Mouse (Mus musculus) adrenal gland, adult (tissue): ENCODE results near the gene Rab32.
A peak's percentile ranks its signal among the peaks of the same experiment; 100 is the strongest.
"Not testable (repeated sequence)": the region's sequence is repeated elsewhere in the genome, so short reads cannot be mapped to it uniquely, and the experiment has no call there.

Source experiments
- DNase-seq, 2 experiments: peaks; one replicate each; pipeline ENCODE4 v3.0.0; 2022 to 2023; ENCODE audit warnings: low spot score in 1 of 2; ENCODE audit not compliant: inconsistent age in 2 of 2

Rab32 gene

DNA sequence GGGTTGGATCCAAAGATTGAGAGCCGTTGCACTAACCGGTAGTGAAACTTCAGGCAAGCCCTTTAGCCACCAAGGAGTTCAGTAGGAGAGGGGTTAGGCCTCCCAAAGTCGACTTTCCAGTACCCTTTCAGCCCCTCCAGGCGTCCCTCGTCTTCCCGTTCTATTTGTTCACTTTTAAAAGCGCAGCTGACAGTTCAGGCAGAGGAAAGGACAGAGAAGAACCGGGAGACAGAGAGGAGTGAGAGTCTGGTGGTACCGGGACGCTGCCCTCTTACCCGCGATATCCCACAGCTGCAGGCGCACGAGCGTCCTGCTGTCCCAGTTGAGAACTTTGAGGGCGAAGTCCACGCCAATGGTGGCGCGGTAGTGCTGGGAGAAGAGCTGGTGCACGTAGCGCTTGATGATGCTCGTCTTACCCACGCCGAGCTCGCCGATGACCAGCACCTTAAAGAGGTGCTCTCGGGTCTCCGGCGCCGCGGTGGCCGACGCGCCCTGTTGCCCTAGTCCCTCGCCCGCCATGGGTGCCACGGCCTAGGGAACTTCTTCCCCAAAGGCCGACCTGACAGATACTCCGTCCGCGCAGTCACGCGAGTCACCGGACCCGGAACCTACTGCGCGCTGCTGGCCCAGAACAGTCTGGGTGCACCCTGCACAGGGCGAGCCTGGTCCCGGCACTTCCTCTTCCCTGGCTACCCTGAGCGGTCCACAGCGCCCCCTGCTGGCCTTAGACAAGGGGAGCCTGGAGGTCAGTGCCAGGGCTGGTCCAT is at the start of gene Rab32:
TSS of gene Rab32 (minus strand) at position 696 of the 767 bp plus-strand sequence.
- peak; percentile 93 to 98 for DNase-seq

DNA sequence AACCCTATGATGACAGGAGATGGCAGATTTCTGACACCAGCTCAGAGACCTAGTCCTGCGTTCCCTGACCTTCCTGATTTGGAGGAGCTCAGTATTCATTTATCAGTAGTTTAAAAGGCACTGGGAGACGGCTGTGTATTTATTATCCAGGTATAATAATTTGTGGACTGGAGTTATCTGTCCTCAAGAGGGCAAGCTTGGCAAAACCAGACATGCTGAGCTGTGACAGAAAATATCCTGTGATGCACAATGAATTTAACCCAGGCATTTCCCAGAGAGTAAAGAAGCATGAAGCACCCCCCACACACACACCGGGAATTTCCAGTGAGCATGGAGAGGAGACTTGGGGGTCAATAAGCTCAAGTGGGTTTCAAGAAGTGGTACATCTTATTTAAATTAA is 42.7 kb upstream of the Rab32 start:
- DNase-seq = no peak

DNA sequence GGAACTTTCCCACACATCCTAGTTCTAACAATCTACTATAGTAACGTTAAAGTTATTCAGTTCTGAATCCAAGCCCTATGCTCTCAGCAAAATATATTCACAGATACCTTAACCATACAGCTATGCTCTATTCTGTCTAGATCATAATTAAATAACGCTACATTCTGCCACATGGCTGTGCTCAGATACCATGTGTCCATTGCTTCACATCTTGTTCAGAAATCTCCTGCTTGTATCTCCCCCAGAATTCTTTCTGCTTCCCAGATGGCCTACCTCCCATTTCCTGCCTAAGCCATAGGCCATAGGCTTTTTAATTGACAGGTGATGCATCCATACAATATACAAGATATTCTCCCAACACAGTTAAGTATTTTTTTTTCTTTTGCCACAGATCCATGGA is 39.4 kb upstream of the Rab32 start:
- not testable (repeated sequence) for DNase-seq

DNA sequence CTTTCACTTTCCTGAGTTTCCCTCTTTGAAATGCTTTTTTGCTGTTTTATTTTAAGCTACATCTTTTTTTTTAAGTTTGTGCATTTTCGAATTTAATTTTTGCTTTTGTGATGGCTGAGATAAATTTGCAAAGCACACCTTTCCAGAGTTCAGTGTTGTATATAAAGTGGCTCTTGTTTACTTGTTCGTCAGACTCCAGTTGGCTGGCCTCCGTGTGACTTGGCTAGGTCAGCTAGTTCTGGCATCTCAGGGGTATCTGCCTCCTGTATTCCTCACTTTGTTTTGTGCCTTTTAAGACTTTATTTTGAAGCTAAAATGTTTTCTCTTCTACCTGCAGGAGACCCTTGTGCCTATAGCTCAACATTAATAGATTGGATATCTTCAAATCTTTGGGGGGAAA is 22.7 kb upstream of the Rab32 start:
- no peak for DNase-seq

DNA sequence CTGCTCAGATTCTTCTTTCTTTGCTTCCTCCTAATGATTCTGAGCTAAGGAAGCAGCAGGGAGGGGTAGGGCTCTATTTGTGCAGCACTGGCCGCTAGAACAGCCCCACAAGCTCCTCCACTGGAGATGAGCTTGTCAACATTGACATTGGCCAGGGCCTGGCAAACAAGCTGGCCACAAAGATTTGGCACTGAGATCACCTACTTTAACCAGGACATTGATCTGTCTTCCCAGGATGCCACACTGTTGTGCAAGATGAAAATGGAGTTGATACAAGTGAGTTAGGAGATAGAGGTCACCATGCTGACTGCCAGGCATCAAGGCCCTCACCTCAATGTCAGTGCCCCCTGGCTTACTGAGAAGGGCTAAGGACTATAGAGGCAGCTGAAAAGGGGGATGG is 21.8 kb upstream of the Rab32 start:
- DNase-seq = no peak

DNA sequence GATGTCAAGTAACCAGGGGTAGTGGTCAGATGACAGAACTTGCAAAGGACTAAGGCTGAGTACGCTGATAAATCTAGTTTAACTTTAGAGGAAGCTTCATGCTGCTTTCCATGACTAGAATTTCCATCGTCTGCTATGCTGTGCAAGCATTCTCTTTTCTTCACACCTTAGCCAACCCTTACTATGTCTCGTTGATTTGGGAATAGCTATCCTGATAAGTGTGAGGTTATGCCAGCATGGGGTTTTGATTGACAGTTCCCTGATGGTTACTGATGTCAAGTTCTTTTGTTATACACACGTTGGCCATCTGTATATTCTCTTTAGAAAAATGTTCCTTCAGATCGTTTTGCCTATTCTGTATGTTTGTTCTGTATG is 259 bp upstream of the Rab32 start:
- DNase-seq = no peak

DNA sequence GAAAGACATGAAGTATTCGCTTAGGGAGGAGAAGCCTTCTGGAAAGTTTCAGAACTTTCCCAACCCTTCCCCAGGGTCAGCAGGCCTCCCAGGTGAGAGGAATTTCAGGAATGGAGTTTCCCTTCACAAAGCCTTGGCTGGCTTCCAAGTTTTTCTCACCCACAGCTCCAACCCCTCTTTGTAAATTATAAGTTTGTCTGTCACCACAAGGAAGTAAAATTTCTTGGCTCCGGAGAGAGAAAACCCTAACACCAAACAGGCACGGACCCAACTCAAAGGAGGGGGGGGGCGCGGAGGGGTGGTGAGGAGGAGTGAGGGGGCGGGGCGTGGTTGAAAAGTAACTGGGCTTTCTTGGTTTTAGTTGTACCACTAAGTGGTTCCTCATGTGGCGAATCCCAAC is 980 bp downstream of the Rab32 start:
- DNase-seq = peak; percentile 17 to 68

DNA sequence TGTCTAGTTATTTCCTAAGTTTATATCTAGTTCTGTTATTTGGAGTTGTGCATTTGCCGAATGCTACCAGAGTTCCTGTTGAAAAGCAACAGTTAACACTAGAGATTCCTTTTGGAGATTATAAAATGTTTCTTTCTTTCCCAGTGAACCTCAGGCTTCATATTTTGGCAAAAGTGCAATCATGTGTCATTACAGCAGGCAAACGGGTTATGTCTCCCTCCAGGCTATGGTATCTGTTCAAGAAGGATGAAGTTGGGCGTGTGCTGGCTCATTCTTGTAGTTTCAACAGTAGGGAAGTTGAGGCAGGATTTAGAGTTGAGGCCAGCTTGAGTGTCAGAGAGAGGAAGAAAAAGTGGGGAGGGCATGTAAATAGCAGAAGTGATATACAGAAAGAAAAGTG is 2.4 kb downstream of the Rab32 start:
- no peak for DNase-seq

DNA sequence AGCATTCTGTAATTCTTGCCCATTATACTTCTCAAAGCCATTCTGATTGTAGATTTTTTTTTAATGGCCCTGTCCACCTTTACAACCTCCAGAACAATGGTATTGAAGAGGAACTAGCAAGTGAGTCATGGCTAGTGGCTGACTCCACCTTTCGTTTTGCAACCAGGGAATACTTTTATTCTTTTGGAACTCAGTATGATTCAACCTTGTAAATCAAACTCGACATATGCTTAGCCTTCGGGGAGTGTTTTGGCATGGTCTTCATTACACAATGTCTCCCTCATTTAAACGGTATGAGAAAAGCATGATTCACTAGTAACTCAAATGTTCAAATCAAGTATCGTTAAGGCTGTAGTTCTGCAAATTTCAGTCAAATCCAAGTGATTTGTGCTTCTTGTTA is 2.8 kb downstream of the Rab32 start:
- peak; percentile 55 to 86 for DNase-seq

DNA sequence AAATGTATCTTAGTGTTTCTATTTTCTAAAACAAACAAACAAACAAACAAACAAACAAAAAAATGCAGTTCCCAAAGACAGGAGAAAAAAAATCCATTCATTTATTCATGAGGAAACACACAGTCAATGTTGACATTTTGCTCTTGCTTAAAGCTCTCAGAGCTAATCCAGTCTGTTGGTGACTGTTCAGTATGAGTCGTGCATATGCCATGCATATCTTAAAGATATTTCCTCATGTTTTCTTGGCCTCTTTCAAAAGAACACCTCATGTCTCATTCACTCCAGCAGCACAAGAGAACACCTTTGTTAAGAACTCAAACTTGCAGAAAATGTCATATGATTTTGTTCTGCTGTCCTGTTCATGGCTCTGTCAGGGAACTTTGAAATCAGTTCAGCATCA is 7.9 kb downstream of the Rab32 start:
- DNase-seq = no peak

DNA sequence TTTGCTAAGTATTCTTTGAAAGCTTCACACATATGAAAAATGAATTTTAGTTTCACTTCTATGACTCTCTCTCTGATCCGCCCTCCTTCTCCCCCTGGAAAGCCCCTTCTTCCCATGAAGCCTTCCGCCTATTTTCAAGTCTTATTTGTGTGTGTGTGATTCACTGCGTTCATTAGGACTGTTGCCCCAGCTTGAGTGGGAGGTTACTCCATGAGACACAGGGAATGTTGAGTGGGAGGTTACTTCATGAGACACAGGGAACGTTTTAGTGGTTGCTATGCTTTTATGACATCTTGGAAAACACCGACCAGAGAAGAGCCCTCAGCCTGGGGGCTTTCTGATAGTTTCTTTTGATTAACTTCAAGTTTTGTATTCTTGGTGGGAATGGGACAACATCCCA is 11.4 kb downstream of the Rab32 start:
- no peak for DNase-seq

DNA sequence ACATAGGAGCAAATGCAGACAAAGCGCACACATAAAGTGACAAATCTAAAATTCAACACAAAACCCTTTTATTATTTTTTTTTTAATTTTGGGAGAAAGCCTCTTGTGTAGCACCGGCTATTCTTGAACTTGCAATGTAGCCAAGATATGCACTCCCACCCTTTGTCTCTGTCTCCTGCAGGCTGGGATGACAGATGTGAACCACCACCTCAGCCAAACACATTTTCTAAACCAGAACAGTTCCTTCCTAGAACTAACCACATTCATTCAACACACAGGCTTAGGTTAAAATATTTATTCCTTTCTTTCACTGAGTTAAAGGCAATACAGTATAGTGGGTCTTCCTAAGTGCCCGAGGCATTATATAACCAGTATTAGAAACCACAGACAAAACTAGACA is 13.1 kb downstream of the Rab32 start:
- DNase-seq = no peak
